Mouse (Mus musculus) neural tube, embryonic 10.5 days (tissue): ENCODE results near the gene Echdc2.
"Not testable (repeated sequence)": the region's sequence is repeated elsewhere in the genome, so short reads cannot be mapped to it uniquely, and the experiment has no call there.

Experiments
- DNase-seq: peaks from one replicate; pipeline ENCODE4 v3.0.0-alpha.2; 2017; ENCODE audit warnings: low spot score; ENCODE audit errors: extremely low spot score

The Echdc2 gene

DNA sequence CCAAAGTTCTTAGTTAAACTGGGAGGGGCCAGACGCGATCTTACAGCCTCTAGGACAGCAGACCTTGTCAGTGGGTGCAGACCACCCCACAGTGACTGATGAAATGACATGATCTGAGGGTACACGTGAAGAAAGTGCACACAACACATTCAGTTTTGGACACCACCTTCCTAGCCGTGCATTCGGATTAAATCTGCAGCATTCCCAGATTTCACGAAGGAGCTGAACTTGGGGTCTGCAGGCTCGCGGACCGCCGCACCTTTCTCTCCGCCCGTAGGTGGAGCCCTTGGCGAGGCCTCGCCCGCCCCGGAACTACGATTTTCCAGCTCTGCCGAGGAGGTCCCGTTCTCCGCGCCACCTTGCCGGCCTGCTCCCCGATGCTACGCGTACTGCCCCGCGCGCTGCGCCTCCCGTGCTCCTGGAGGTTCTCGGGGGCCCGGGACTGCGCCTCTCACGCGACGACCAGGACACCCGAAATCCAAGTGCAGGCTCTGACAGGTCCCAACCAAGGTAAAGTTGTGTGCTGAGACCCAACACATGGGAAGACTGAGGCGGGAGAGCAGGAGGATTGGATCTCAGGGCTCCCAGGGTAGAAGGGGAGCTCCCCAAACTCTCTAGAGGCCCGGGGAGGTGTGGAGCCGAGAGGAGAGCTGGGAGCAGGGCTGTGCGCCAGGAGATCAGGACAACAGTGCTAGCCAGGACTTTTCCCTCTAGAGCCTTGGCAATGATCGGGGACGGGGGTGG lies at the start of gene Echdc2:
Gene Echdc2, plus strand, starts transcription at position 286 of the 744 bp plus-strand sequence.
- DNase-seq, result peak; percentile 70

DNA sequence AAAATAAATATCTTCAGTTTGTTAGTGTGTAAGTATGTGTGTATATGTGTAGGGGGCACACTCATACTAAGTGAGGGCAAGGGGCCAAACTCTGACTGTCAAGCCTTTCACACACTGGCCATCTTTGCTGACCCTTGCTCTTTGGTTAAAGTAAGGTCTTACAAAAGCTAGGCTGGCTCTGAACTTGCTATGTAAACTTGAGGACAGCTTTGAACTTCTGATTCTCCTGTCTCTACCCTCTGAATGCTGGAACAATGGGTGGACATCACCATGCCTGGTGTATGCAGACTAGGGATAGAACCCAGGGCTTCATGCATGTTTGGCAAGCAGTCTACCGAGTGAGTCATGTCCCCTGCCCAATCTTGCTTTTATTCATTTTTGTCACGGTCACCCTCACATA lies 48.8 kb upstream of the Echdc2 start:
- no peak for DNase-seq

DNA sequence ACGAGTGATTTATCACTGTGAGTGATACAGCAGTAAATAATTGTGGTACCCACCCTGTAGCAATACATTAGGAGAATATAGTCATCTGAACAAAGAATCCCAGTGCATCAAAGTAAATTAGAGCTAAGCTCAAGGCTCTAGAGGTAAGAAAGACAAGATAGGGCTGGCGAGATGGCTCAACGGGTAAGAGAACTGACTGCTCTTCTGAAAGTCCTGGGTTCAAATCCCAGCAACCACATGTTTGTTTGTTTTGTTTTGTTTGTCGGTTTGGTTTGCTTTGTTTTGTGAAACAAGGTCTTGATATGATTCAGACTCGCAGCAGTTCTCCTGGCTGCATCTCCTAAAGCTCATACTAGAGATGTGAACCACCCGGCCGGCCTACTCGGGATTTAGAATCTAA lies 47.7 kb upstream of the Echdc2 start:
- DNase-seq, result peak; percentile 15

DNA sequence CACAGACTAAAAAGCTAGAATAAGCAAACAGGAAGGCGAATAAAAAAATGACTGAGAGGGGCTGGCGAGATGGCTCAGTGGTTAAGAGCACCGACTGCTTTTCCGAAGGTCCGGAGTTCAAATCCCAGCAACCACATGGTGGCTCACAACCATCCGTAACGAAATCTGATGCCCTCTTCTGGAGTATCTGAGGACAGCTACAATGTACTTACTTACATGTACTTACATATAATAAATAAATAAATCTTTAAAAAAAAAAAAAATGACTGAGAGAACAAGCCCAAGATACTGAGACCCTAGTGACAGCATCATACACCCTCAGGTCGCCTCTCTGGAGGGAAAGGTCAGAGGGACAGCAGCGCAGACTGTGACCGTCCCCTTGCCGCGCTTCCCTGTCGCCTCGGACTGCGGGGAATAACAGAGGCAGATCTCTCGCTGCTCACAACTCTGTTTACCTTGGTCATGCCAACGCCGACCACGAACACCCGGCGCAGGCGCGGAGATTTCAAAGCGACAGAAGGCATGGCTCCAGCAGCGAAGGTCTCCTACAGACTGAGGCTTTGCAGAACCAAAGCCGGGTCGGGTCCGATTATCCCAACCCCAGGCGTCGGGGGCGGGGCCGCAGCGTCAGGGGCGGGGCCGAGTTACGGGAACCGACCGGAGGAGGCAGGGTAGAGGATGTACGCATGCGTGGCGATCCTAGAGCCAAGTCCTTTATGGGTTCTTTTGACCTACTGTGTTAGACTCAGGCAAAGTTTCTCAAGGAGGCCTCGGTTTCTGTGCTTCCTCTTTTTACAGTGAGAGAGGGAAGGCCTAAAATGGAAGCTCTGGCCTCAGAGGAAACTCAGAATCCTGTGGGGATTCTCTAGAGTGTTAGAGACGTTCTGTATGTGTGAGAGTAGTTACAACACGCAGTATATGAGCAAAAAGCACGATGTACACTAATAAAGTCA lies 47.0 kb upstream of the Echdc2 start:
- DNase-seq, result peak; percentile 94

DNA sequence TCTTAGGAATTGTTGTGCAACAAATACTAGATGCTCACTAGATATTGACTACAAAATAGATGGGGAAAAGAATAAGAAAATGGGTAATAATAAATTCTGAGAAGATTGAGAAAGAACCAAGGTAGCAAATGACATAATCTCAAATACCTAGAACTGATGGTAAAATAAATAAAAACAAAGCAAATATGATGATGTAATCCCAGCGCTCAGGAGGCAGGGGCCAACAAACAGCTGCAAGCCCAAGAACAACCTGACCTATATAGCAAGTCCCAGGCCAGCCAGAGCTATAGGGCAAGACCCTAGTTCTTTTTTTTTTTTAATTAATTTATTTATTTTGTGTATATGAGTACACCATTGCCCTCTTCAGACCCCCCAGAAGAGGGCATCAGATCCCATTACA lies 41.1 kb upstream of the Echdc2 start:
- DNase-seq, result no peak

DNA sequence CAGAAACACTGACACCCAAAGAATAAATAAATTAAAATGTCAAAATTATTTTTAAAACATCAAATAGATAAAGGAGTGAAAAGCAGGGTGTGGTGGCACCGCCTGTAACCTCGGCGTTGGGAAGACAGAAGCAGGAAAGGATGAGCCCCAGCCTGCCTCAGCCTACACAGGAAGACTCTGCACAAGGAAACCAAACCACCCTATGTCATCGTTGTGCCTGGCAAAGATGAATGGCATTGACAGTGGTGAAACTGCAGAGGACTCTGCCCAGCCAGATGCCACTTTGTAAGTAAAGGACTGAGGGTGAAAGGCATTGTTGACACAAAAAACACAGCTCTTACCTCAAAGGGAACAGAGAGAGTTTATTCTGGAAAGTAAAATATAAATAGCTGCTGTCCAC lies 39.0 kb upstream of the Echdc2 start:
- no peak for DNase-seq

DNA sequence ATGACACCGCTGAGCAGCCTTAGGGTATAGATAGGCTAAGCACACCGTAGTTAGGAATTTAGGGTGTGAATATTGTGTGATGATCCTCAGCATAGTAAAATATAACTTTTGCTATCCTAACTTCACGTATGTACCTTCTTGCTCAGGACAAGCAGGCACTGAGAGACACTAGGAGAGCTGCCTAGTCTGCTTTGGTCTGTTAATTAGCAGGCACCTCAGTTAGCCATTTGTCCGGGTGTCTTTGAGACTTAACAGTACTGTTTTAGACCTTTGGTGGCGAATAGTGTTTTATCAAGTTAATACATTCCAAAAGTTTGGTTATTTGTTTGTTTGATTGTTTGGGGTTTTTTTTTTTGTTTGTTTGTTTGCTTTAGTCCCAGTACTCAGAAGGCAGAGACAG lies 37.7 kb upstream of the Echdc2 start:
- DNase-seq, result no peak

DNA sequence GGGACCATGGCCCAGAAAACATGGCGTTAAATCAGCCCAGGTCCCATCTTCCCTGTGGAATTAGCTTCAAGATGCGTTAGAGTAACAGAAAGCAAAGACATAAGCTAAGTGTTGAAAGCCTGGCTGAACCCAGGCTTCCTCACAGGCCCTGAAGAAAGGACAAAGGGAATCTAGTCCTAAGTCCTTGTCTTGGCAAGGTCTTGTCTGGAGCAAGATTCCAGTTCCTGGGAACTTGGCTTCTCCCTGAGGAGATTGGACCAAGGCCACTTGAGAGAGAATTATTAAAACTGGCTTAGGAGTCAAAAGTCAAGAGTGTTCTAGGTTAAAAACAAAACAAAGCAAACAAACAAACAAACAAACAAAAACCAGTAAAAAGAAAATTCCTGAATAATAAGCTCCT lies 36.9 kb upstream of the Echdc2 start:
- DNase-seq, result no peak

DNA sequence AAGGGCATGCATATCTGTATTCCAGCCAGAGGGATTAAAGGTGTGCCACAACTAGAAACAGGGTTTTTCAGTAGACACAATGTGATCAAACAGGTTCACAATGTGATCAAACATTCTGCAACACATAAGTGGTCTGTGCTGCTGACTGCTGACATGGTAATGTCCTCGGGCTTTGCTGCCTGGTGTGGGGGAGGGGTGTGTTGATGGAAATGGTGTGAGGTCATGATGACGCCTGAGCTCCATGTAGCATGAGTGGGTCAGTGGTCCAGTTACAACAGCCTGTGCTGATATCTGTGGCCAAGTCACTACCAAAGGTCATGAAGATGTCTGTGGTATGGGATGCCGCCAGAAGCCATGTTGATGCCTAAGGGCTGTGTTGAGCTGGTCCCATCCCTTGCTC lies 34.8 kb upstream of the Echdc2 start:
- no peak for DNase-seq

DNA sequence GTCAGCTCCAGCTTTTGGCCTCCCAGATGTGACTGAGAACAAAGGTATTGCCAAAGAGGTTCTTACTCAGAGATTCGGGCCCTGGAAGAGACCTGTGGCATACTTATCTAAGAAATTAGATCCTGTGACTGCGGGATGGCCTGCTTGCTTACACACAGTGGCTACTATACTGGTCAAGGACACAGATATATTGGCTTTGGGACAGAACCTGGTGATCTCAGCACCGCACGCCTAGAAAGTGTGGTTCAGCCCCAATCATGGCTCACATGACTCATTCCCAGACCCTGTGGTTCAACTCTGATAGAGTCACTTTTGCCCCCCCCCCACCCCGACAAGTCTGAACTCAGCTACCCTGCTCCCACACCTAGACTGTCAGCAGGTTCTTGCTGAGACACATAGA lies 28.3 kb upstream of the Echdc2 start:
- DNase-seq, result no peak

DNA sequence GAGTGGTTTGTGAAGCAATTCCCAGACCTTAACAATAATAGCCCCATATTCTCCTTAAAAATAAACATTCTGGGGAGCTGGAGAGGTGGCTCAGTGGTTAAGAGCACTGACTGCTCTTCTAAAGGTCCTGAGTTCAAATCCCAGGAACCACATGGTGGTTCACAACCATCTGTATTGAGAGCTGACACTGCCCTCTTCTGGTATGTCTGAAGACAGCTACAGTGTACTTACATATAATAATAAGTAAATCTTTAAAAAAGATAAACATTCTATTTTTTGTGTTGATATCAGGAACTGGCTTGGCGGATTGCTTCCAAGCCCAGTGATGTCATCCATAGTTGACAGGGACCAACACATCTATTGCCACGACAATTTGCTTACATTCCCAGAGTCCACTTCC lies 22.1 kb upstream of the Echdc2 start:
- DNase-seq, result not testable (repeated sequence)

DNA sequence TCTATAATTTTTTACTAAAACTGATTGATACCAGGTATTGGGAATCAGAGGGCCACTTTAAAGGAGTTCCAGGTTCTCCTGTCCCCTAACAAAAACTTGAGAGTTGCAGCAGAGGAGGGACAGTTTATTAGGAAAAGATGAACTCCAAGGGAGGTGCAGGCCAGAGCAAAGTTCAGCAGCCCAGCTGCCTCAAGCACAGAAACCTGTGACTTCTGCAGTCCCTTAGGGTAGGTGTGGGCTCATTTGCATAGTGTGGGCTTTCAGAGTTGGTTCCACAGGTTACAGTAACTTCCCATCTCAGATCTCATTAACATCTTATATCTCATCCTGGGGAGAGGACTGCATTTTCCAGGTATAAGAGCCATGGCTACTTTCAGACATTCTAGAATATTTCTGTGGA lies 21.5 kb upstream of the Echdc2 start:
- no peak for DNase-seq

DNA sequence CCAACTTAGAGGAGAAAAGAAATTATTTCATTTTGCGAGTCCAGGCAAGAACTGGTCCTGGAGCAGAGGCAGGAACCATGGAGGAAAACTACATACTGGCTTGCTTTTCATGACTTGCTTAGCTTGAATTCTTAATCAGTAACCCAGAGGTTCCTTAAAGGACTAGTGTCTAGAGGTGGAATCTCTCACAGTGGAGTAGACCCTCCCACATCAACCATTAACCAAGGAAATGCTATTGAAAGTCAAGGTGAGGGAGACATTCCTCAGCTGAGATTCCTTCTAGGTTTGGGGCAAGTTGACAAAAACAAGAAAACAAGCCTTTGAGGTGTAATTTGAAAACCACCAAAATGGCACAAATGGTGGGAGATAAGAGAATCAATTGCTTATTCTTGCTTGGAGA lies 20.4 kb upstream of the Echdc2 start, which contains the start of gene Scp2:
Gene Scp2, minus strand, starts transcription at position 119 of the 400 bp plus-strand sequence.
- no peak for DNase-seq

DNA sequence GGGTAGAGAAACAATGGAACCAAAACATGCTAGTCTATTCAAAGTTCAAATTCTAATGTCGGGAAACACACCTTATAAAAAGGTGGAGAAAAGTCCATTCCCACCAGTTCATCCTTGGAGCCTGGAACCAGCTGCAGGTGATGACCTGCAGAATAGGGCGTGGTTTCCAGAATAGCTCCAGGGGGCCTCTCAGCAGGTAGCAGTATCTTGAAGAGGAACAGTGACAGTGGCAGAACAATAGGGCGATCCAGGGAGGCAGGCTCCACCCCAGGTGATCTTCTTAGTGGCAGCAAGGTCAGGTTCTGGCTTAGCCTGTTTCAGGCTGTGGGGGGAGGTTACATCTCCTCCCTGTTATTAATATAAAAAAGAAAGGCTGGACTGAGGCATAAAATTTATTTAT lies 19.7 kb upstream of the Echdc2 start:
- not testable (repeated sequence) for DNase-seq

DNA sequence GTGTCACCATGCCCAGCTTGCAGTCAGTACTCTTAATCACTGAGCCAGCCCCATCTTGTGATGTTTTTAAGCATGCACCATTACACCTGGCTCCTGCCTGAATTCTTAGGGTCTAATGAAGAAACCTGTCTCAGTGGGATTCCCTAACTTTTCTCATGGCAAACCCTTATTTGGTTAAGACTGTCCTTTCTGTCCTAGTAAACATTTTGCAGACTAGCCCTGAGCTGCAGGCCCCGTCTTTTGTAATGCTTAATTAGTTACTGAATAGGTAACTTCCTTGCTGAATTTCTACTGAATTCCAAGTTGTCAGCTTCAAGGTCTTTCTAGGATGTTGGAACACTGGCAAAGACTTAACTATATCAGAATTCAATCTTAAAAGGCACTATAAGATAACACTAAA lies 10.1 kb upstream of the Echdc2 start:
- not testable (repeated sequence) for DNase-seq

DNA sequence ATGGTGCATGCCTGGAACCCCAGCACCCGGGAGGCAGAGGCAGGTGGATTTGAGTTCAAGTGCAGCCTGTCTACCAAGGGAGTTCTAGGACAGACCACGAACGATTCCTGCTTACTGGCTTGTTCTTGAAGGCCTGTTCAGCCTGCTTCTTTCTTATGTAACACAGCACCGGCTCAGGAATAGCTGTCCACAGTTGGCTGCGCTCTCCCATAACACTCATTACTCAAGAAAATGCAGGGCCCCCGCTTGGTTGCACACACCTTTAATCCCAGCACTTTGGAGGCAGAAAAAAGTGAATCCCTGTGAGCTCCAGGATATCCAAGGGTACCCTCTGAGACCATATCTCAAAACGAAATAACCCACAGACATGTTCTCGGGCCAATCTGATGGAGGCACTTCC lies 3.3 kb upstream of the Echdc2 start:
- no peak for DNase-seq

DNA sequence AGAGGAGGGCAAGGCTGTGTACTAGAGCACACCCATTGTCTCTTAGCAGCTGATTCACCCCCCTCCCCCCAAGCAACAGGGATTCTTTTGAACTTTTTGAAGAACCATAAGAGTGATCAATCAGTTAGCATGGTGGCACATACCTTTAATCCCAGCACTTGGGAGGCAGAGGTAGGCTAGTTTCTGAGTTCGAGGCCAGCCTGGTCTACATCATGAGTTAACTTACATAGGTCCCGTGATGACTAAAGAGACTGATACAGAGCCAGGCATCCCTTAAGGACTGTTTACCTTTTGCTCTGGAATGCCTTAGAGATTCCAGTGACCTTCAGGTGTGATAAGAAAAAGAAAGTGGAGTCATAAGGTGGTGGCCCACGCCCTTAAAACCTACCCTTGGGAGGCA lies 1.9 kb upstream of the Echdc2 start:
- no peak for DNase-seq

DNA sequence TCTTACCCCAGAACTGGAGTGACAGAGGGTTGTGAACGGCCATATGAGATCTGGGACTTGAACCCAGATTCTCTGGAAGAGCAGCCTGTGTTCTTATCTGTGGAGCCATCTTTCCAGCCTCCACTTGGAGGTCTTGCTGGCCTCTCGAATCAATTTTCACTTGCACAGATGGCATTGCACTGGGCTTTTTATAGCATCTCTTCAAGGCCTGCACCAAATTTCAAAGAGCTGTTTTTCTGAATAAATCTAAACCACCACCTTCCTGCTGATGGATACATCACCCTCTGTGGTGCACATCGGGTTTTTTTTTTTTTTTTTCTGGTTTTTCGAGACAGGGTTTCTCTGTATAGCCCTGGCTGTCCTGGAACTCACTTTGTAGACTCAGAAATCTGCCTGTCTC lies 1.6 kb downstream of the Echdc2 start:
- DNase-seq, result no peak

DNA sequence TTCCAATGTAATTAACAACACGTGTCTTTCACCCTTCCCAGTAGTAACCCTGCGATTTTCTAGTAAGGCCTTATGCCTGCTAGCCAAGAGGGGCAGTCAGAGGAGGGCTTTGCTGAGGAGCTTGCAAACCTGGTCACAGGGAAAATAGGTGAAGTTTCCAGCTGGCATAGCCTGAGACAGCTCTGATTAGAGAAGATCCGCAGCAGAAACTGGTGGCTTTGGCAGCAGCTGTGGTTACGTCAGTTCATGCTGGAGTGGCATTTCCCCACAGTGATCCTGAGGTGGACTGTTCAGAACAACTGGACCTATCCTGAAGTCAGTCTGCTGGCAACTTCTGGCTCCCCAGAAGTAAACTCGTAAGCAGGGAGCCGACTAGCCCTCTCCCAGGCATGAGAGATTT lies 2.8 kb downstream of the Echdc2 start:
- no peak for DNase-seq

DNA sequence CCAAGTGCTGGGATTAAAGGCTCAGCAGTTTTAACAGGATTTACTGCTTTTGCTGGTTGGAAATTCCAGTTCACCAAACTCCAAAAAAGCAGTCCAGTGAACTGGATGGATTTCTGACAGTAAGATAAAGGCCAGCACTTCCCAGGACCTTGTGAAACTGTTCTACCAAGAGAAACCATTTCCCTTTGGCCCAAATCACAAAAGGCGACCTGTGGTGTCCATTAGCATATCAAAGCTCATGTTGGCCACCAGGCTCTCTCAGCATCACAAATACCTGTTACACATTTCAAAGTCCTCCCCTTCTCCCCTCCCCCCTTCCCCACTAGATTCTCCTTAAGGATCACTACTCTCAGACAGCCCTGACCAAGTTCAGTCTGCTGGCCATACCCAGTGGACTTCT lies 17.0 kb downstream of the Echdc2 start:
- no peak for DNase-seq

DNA sequence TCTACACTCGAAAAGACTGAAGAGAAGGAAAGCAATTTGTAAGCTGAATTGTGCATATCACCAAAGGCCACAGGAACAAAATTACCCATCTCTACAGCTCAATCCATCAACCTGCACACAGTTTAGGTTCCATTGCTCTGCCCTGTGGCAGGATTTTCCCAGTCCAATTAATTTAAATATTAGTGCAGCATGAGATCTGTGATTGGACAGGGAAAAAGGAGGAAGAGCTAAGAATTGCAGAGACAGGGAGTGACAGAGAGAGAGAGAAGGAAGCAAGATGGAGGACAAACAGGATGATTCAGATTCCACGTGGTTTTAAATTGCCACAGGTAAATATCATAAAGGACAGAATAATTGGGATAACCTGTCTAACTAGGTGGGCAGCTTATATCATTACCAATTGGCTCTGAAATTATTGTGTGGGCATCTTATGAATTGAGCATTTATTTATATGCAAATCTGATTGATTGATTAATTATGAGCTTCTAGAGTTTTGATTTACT lies 27.6 kb downstream of the Echdc2 start:
- no peak for DNase-seq

DNA sequence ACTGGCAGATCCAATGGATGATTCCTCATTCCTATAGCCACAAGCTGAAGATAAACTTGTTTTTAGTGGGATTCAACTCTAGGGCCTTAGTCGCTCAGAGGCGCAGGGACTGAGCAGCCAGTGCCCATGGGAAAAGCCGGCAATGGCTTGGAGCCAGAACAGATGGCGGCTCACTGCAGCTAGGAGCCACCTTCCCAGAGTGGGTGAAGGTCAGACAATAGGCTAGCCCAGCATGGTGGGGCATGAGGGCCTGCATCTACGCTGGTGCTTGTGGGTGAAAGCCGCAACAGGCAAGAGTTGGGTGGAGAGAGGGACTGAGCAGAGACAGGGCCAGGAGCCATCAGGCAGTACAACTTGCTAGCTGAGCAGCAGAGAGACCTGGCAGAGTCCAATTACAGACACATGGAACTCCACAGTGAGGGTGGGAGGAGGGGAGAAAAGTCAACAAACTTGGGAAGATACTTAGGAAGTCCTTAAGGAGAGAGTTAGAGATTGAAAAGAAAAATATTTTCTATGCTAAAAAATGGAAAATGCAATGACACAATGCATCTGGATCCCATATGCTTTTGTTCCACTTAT lies 31.1 kb downstream of the Echdc2 start:
- DNase-seq, result peak; percentile 23
